Mouse (Mus musculus): ENCODE results near the gene Cd200r1. TPM values are rescaled to one million over a fixed set of nuclear protein-coding genes. Genes with fewer than 3 reads are reported as not detected.

The Cd200r1 gene
- 0.42 and 0.44 TPM in 2 replicates for polyA plus RNA-seq (2012; rRNA removed)

GRCm38 (mm10) chr16:44765555-44766319 is at the start of gene Cd200r1:
Gene Cd200r1, plus strand, starts transcription at chr16:44765736.
- DNase-seq (ENCODE audit: low read depth), result no peak
- TF ChIP-seq CTCF (IDR thresholded peaks at IDR 0.05; ENCODE audit: borderline replicate concordance, extremely low read depth, insufficient read depth, insufficient read length), result no peak
- no peak for TF ChIP-seq POLR2A (IDR thresholded peaks at IDR 0.05; ENCODE audit: borderline replicate concordance, extremely low read depth, insufficient read depth, insufficient read length, poor library complexity, severe bottlenecking)

GRCm38 (mm10) chr16:44716305-44717140 is 49.0 kb upstream of the Cd200r1 start:
- TF ChIP-seq POLR2A (IDR thresholded peaks at IDR 0.05; ENCODE audit: borderline replicate concordance, extremely low read depth, insufficient read depth, insufficient read length, poor library complexity, severe bottlenecking) (no peak), CTCF (IDR thresholded peaks at IDR 0.05; ENCODE audit: borderline replicate concordance, extremely low read depth, insufficient read depth, insufficient read length) (peak; percentile 56; the same call in 1 of the 2 replicates)
- DNase-seq (ENCODE audit: low read depth), result peak; percentile 89

- DNase-seq (ENCODE audit: low read depth), result no peak
- TF ChIP-seq POLR2A (IDR thresholded peaks at IDR 0.05; ENCODE audit: borderline replicate concordance, extremely low read depth, insufficient read depth, insufficient read length, poor library complexity, severe bottlenecking) (no peak), CTCF (IDR thresholded peaks at IDR 0.05; ENCODE audit: borderline replicate concordance, extremely low read depth, insufficient read depth, insufficient read length) (no peak)
Measured at GRCm38 (mm10) chr16:44717141-44717634, 48.3 kb upstream of the Cd200r1 start.

GRCm38 (mm10) chr16:44717838-44718237 is 47.7 kb upstream of the Cd200r1 start:
- TF ChIP-seq POLR2A (IDR thresholded peaks at IDR 0.05; ENCODE audit: borderline replicate concordance, extremely low read depth, insufficient read depth, insufficient read length, poor library complexity, severe bottlenecking) (no peak), CTCF (IDR thresholded peaks at IDR 0.05; ENCODE audit: borderline replicate concordance, extremely low read depth, insufficient read depth, insufficient read length) (no peak)
- DNase-seq (ENCODE audit: low read depth), result no peak

GRCm38 (mm10) chr16:44719349-44719748 is 46.2 kb upstream of the Cd200r1 start:
- DNase-seq (ENCODE audit: low read depth), result no peak
- no peak for TF ChIP-seq CTCF (IDR thresholded peaks at IDR 0.05; ENCODE audit: borderline replicate concordance, extremely low read depth, insufficient read depth, insufficient read length)

GRCm38 (mm10) chr16:44720518-44720917 is 45.0 kb upstream of the Cd200r1 start:
- peak; percentile 59 for DNase-seq (ENCODE audit: low read depth)
- TF ChIP-seq CTCF (IDR thresholded peaks at IDR 0.05; ENCODE audit: borderline replicate concordance, extremely low read depth, insufficient read depth, insufficient read length) (peak; percentile 15; the same call in 1 of the 2 replicates), POLR2A (IDR thresholded peaks at IDR 0.05; ENCODE audit: borderline replicate concordance, extremely low read depth, insufficient read depth, insufficient read length, poor library complexity, severe bottlenecking) (no peak)

- TF ChIP-seq POLR2A (IDR thresholded peaks at IDR 0.05; ENCODE audit: borderline replicate concordance, extremely low read depth, insufficient read depth, insufficient read length, poor library complexity, severe bottlenecking) (no peak), CTCF (IDR thresholded peaks at IDR 0.05; ENCODE audit: borderline replicate concordance, extremely low read depth, insufficient read depth, insufficient read length) (no peak)
- no peak for DNase-seq (ENCODE audit: low read depth)
Measured at GRCm38 (mm10) chr16:44722666-44723065, 42.9 kb upstream of the Cd200r1 start.

- peak; percentile 97 for DNase-seq (ENCODE audit: low read depth)
- no peak for TF ChIP-seq CTCF (IDR thresholded peaks at IDR 0.05; ENCODE audit: borderline replicate concordance, extremely low read depth, insufficient read depth, insufficient read length)
- peak; percentile 60; the same call in 1 of the 2 replicates for TF ChIP-seq POLR2A (IDR thresholded peaks at IDR 0.05; ENCODE audit: borderline replicate concordance, extremely low read depth, insufficient read depth, insufficient read length, poor library complexity, severe bottlenecking)
Measured at GRCm38 (mm10) chr16:44724083-44724787, 41.3 kb upstream of the Cd200r1 start, which contains the start of gene Nepro. Gene Nepro, plus strand, starts transcription at chr16:44724301.

GRCm38 (mm10) chr16:44724847-44725246 is 40.7 kb upstream of the Cd200r1 start:
- DNase-seq (ENCODE audit: low read depth), result peak; percentile 89
- TF ChIP-seq CTCF (IDR thresholded peaks at IDR 0.05; ENCODE audit: borderline replicate concordance, extremely low read depth, insufficient read depth, insufficient read length) (no peak), POLR2A (IDR thresholded peaks at IDR 0.05; ENCODE audit: borderline replicate concordance, extremely low read depth, insufficient read depth, insufficient read length, poor library complexity, severe bottlenecking) (no peak)

- TF ChIP-seq CTCF (IDR thresholded peaks at IDR 0.05; ENCODE audit: borderline replicate concordance, extremely low read depth, insufficient read depth, insufficient read length), result peak; percentile 82; the same call in 1 of the 2 replicates
- no peak for TF ChIP-seq POLR2A (IDR thresholded peaks at IDR 0.05; ENCODE audit: borderline replicate concordance, extremely low read depth, insufficient read depth, insufficient read length, poor library complexity, severe bottlenecking)
- peak; percentile 89 for DNase-seq (ENCODE audit: low read depth)
Measured at GRCm38 (mm10) chr16:44725286-44726223, 40.0 kb upstream of the Cd200r1 start.
